ENCODE assay signal across 14 mouse cellular contexts in the genomic region with DNA sequence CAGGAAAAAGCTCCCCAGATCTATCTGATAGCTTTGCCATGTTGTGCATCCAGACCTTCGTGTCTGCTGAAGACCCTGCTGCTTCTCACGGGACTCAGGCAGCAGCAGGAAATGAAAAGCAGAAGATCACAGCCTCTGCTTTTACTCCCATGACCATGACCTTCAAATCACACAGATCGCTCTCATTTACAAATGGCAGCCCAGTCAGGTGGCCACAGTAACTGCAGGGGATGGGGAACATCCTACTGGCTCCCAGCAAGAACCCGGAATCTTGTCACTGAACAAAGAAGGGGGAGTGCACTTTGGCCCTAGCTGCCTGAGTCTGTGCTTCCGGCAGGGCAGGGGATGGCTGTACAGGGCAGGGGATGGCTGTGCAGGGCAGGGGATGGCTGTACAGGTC. TPM values are rescaled to one million over a fixed set of nuclear protein-coding genes. Genes with fewer than 3 reads are reported as not detected.
"Had no signal": no experiment of that assay in that cellular context is flagged by ENCODE, and none has a peak within 500 bp of the region (broad histone marks: within the 10 kb centered on the region; RNA-seq: fewer than 3 reads in every experiment).

No protein-coding gene starts in this region.

- DNase-seq: gastrocnemius, postnatal 14 days; gastrocnemius, postnatal 36 days; heart, adult 11 months; heart, adult 2 months; heart, postnatal 14 days; heart, postnatal 36 days; kidney, adult 18-20 months; kidney, adult 8-10 months; kidney, postnatal 10 days; kidney, postnatal 25 days; kidney, postnatal 4 days; liver; liver, embryonic 13.5 days had no signal

RNA-seq across cellular contexts. Expression of gene Ptprb, which starts 40.0 kb away (rescaled TPM):
- total RNA-seq: hematopoietic stem cell, adult 5-6 weeks had no signal
